Mouse (Mus musculus) G1E-ER4 (cell line): ENCODE measurements around the gene Dlg2. TPM values are rescaled to one million over a fixed set of nuclear protein-coding genes. Genes with fewer than 3 reads are reported as not detected.

Source experiments
- GATA1 ChIP-seq: IDR thresholded peaks from one replicate; pipeline ENCODE4 v1.8.0; 2012; ENCODE audit warnings: low read length, inconsistent platforms
- polyA plus RNA-seq: library from polyadenylated mRNA; stranded (reverse); fragments of >175 nt; gene quantifications from 2 replicates; pipeline ENCODE4 v1.2.3, GENCODE M21; 2012

The Dlg2 gene
- polyA plus RNA-seq, 1 experiment = not detected

DNA sequence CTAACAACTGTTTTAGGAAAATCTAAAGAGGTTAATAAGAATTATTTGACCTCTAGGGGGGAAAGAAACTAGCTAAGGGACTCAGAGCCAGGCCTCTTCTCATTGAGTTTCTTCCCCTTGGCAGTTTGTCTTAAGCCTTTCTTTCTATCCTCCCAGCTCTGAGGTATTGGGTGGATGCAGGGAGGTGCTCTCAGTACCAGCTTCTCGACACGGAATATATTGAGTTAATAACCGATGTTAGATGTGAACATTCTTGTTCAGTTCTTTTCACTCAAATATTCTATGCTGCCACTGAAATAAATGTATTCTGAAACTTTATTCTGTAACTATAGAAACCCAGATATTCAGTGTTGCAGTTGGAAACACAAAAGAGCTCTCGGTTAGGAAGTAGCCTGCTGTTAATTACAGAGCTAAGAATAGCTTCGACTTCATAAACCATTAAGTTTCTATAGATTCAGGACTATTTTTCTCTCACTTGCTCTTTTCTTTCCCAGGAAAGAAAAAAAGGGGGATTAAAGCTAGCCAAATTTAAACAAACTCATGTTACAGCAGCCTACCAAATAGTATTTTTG, 1907.5 kb downstream of the Dlg2 start:
- no peak for TF ChIP-seq GATA1

DNA sequence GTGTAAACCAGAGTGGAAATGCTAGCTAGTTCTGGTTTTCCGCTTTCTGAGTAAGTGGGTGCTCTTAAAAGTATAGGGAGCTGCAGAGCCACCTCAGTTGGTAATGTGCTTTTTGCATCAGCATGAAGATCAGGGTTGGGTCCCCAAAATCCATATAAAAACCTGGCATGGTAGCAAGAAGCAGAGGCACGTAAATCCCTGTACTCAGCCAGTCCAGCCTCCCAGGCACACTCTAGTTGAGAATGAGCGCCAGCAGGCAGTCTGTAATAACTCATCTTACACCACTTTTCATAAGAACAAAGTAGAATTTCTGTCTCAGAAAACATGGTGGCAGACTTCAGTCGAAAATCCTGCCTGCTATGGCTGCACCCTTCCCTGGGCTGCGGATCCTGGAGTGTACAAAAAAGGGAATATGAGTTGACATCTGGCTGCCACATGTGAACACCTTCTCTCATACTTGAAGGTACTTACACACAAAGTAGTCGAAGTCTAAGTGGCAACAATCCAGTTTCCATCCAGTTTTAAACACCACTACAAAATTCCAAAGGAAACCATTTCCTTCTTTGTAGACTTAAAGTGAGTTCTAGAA, 1915.7 kb downstream of the Dlg2 start:
- no peak for TF ChIP-seq GATA1

DNA sequence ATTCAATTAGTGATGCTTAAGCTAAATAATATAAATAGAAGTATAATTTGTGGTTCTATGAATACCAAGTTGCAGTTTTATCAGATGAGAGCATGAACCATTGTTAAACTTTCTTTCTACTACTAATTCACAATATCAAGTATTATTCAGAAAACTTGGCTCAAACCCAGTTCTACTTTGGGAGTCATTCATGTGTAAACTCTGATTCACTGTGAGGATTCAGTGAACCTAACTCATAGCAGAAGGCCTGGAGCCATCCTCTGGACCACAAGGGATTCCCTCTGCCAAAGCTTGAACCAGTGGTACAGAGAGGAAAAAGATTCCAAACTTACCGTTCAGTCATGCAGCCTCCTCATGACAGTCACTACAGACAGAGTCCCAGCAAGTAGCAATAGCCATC, 1920.3 kb downstream of the Dlg2 start:
- no peak for TF ChIP-seq GATA1

DNA sequence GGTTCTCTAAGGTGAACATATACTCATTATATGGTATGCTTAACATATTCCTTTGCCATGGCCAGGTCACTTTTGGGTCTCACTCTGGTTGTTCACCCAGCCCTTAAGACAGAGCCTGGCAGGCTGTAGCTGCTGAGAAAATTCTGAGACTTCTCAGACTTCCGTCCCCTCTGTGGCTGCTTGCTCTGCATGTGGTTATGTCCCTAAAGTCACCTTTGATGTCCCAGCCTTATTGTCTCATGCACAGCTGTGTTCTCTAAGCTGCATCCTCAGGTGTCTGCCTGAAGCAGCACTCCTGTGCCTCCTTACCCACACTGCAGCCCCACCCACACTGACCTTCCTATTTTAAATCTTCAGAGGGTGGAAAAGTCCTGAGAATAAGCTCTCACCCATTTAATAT, 1922.4 kb downstream of the Dlg2 start:
- no peak for TF ChIP-seq GATA1

DNA sequence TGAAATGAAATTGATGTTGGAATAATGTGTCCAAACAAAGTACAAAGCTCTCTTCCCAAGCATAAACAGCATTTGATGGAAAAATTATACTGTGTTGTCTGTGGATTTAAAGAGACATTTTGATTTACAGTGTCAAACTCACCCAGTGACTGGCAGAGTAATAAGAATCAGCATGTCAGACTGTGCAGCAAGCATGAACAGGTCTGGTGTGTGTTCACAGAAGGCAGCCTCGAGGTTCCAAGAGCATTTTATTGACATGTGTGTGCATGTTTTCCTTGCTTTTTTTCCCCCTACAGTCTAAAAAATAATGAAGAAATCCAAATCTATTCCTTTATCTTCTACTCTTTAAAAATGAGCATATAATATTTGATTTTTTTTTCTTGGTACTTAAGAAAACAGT, 1924.1 kb downstream of the Dlg2 start:
- no peak for TF ChIP-seq GATA1

DNA sequence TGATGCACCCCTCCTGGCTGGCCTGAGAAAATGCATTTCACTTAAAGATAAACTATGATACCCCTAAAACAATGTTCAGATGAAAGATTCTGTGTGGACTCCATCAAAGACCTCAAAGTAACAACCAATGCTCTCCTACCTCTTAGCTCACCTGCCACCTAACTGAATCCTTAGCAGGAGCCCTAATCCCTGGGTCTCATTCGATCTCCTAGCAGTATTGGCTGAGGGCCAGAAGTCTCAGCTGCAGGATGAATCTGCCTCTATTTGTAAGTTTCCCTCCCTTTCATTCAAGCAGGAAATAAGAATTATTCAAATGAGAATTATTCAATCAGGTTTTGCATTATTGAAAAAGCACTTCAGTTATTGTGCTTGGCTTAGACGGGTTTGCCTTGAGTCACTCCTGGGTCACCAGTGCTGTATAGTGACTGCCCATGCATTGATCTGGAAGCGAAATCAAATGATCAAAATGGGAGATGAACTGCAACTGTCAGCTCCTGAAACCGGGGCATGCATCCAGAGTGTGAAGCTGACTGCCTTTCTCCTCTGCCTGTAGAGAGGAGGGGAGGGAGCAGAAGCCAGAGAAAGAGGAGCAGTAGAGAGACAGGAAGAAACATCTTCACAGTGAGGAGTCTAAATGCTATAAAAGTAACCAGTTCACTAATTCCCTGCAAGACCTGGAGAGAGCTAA, 1924.7 kb downstream of the Dlg2 start:
- TF ChIP-seq GATA1 = no peak

DNA sequence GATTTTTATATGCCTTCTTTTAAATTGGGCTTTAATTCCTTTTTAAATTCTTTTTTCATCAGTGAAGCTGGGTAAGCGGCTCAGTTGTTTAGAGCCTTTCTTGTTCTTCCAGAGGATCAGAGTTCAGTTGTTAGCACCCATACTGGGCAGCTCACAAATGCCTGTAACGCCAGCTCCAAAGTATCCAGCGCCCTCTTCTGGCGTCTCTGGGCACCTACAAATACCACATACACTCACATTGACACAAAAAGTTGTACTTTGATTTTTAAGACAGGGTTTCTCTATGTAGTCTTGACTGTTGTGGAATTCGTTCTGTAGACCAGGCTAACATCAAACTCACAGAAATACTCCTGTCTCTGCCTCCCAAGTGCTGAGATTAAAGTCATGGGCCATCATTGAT, 1932.0 kb downstream of the Dlg2 start:
- no peak for TF ChIP-seq GATA1

DNA sequence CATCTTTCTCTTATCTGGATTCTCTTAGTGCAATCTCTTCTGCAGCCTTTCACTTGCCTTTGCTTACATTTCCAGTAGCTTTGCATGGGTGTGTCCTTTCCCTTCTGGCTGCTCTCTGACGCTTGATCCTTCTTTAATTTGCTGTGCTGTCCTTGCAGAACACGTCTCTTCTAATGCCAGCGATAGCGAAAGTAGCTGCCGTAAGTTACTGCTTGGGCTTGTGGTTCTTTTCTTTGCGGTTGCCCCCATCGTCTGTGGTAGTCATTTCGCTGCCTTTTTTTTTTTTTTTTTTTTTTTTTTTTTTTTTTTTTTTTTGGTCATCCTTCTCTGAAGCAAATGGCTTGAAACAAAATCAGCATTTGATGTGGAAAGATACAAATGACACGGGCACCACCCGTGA, 1944.0 kb downstream of the Dlg2 start:
- no peak for TF ChIP-seq GATA1

DNA sequence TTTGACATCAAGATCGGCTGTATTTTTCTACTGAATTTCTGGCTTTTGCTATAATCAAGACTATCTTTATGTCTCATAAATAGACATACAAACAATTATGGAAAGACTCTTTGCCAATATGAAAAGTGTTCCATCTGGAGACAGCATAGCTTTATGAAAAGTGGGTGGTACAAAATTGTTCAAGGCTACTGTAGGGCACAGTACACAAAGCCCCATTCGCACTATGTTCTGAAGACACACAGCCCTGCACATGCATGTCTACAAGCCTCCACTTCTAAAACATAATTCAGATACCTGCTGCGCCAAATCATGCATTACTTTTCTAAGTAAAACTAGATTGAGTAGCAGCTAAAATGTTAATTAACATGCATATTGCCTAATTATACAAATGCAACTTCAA, 1946.5 kb downstream of the Dlg2 start:
- no peak for TF ChIP-seq GATA1

DNA sequence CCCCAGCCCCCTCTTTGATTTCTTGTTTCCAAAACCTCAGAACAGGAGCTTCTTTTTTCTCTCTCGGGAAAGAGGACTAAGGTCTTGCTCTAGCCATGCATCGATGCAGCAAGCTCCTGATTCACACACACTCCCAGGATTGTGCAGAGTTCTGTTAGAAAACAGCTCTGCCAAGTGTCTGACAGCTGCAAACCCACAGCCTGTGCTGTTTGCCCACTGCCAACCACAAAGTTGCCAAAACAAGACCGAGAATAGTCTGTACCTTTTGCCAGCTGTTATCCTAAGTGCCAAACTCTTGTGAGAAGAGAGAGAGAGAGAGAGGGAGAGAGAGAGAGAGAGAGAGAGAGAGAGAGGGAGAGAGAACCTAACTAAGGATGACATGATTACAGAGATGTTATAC, 1948.2 kb downstream of the Dlg2 start:
- TF ChIP-seq GATA1 = no peak

DNA sequence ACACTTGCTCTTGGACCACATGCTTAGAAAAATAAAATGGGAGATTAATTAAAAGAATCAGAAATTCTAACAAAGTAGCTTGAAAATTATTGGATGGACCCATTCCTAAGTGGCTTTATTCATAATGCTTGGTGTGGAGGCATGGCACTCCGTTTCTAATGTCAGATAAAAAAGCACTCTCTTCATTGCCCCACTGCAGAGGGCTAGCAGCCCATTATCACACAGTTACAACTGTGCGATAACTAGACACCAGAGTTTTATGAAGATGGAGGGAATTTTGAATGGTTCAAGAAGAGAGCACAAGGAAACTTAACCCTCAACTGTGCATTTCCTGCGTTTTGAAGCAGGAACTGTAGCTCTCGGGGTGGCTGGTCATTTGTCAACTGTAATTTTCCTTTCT, 1950.8 kb downstream of the Dlg2 start:
- TF ChIP-seq GATA1 = no peak

DNA sequence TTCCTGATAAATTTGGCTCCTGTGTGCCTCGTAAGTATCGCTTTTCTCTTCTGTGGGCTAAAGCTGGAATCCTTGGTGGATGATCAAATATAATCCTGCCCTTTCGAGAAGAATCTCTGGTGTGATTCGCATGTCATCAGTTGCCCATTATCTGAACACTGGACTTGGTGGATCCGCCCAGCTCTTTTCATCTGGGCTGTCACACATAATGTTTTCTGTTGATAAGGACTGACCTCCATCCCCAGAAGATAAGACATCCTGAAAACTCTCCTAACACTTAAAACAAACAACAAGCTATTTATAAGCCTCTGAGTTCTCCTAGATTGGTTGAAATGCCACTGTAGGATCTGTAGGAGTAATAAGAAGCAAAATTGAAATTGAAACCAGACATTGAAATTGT, 1952.2 kb downstream of the Dlg2 start:
- no peak for TF ChIP-seq GATA1

DNA sequence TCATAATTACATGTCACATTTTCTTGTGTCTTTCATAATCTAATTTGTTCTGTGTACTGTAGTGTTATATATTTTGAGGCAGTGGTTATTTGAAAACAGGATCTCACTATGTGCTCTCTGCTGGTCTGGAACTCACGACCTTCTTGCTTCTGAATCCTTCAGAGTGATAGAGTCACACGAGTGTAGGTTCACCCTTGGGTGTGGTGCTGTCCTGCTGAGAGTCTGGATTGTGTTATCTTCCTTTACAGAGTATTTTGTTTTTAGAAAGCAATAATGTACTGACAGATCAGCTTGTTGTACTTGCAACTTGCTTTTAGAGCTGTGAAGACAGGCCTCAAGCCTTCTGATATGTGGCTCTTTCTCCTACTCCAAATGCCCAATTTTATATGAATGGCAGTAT, 1953.8 kb downstream of the Dlg2 start:
- no peak for TF ChIP-seq GATA1

DNA sequence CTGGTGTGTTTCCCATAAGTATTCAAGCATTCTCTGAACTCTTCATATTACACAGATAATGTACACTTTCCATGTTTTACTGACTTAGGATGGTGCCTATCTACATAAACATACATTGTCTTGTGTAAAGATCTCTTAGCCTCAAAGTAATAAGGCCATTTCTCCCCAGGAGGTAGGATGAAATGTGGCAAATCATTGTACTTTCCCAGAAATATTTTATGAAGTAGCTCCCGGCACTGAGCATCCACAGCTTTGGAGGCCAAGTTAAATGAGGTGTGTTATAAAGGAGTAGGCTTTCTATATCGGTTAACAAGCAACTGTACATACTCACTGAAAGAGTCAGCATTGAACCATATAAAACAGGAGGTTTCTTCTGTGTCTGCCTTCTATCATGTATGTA, 1960.7 kb downstream of the Dlg2 start:
- no peak for TF ChIP-seq GATA1

DNA sequence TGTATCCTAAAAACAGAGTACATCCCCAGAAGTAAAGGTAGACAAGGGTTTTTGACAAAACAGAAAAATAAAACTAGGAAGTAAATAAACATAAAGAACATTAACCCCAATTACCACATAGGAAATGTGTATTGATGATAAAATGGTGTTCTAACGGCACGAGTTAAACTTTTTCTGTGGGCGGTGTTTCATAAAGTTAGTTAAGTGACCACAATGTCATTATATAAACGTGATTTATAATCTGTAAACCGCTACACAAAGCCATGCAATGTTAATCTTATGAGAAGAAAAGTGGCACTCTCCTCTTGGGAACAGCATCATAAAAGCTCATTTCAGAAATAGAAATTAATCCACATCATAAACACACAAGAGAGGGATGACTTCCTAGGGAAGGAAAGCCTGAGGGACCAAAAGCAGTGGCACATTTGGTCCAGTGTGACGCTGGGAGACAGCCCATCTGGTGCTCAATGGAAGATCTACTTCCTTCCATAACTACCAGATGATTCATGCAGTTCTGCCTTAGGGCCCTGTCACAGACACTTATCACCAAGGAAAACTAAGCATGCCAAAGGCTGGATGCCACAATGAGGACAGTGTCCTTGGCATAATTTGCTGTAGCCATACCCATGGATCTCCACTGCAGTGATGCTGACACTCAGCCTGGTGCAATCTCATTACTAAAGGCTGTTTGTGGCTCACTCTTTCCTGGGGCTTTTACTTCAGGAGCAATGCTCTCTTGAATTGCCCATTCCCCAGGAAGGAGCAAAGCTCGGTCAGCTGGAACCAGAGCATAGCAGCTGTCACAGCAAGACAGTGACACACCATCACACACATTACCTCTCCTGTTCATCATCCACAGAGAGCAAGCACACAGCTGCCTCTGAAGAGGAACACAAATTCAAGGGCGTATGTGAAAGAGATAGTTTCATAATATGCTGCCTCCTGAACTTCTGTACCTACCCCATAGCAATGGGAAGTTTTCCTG, 1963.3 kb downstream of the Dlg2 start:
- TF ChIP-seq GATA1 = no peak

DNA sequence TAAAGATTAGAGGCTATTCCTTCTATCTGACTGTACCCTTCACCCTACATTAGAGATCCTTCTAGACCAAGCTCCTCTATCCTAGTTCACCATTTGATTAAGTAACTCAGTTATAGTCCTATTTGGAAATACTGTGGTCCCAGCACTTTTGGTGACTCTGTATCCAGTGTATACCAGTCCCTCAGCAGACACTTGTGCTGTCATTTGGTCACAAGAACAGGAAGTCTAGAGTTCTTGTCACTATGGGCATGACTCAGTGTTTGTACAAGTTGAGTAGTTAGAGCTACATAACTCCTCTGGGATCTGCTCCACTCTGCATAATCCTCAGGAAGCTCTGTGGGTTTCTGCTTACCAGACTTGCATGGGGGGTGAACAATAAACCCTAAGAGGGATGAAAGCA, 1965.1 kb downstream of the Dlg2 start:
- TF ChIP-seq GATA1 = no peak
